Mouse (Mus musculus): Measurements from ENCODE around the gene Mrpl2.

Mrpl2 gene

GRCm38 (mm10) chr17:46661981-46662380 lies 16.0 kb downstream of the Mrpl2 start:
- DNase-seq (ENCODE audit: extremely low spot score, low read depth, low spot score): no peak

GRCm38 (mm10) chr17:46662730-46663129 lies 16.7 kb downstream of the Mrpl2 start:
- no peak for DNase-seq (ENCODE audit: extremely low spot score, low read depth, low spot score)

DNA sequence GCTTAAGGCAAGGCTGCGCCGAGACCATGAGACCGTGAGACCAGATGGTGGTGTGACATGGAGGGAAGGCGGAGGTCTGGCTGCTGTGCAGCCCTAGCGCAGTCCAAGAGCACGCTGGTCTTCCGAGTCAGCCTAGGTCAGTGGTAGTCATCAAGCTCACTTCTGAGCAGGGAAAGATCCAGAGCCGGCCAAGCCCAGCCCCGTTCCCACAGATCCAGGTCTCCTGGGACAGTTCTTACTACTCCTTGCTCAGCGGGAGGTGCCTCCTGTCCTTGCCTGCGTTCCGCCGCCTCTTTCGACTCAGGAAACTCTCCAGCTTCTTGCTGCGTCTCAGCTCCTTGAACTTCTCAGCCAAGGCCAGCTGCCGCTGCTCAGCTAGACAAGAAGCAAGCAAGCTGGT lies 21.7 kb downstream of the Mrpl2 start:
- no peak for DNase-seq (ENCODE audit: extremely low spot score, low read depth, low spot score)

GRCm38 (mm10) chr17:46669911-46670310 lies 23.9 kb downstream of the Mrpl2 start:
- no peak for DNase-seq (ENCODE audit: extremely low spot score, low read depth, low spot score)

- DNase-seq (ENCODE audit: extremely low spot score, low read depth, low spot score): peak; percentile 64
Measured at GRCm38 (mm10) chr17:46673850-46674529, 28.0 kb downstream of the Mrpl2 start, which contains the start of gene Rrp36. TSS of gene Rrp36 (minus strand) at chr17:46674352.

- no peak for DNase-seq (ENCODE audit: extremely low spot score, low read depth, low spot score)
Measured at GRCm38 (mm10) chr17:46674530-46675283, 28.7 kb downstream of the Mrpl2 start.

DNA sequence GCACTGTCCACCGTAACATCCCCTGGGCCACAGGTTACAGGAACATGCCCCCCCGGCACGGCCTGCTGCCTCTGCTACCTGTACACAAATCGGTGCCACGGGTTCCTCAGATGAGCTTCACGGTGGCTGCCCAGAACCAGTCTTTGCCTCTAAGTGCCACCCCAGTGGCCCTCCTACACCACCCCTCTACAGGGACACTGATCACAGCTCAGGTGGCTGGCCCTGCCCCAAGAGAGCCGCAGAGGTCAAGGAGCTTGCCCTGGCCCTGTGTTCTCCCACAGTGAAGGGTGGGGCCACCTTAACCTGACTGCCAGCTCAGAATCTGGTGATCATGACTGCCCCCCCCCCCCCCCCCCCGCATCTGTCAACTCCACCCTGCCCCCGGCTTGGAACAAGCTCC lies 32.4 kb downstream of the Mrpl2 start, which contains the start of gene Mea1:
Gene Mea1 (plus strand): TSS at position 378 of the 400 bp plus-strand sequence.
- DNase-seq (ENCODE audit: extremely low spot score, low read depth, low spot score): no peak

- no peak for DNase-seq (ENCODE audit: extremely low spot score, low read depth, low spot score)
Measured at GRCm38 (mm10) chr17:46678911-46679310, 32.9 kb downstream of the Mrpl2 start.

- DNase-seq (ENCODE audit: extremely low spot score, low read depth, low spot score): no peak
Measured at GRCm38 (mm10) chr17:46679843-46680759, 34.1 kb downstream of the Mrpl2 start.

DNA sequence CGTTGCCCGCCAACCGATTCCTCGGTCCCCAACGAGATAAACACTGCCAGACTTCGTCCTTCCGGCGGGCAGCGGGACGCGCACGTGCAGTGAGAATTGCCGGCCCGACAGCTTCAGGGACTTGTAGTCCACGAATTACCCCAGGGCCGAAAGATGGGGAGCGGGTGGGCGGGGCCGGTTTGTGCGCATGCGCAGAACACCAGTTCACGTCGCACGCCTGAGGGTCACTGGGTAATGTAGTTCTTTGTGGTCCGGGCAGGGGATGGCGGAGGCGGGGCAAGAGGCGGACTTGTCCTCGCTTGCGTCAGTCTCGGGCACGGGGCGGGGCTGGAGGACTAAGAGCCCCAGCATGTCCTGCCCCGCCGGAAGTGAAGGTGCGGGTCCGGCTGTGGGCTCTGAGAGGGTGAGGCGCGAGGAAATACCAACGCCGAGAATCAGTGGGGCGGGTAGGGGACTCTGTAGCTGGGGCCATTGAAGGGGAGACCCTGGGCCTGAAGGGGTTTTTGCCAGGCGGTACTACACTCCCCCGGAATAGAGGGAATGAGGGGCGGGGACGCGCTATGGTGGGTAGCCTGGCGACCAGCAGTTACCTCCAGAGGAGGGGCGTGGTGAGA lies 34.8 kb downstream of the Mrpl2 start, which contains the start of gene Klhdc3:
Gene Klhdc3 (minus strand): TSS at position 155 of the 614 bp plus-strand sequence.
- peak; percentile 83 for DNase-seq (ENCODE audit: extremely low spot score, low read depth, low spot score)

DNA sequence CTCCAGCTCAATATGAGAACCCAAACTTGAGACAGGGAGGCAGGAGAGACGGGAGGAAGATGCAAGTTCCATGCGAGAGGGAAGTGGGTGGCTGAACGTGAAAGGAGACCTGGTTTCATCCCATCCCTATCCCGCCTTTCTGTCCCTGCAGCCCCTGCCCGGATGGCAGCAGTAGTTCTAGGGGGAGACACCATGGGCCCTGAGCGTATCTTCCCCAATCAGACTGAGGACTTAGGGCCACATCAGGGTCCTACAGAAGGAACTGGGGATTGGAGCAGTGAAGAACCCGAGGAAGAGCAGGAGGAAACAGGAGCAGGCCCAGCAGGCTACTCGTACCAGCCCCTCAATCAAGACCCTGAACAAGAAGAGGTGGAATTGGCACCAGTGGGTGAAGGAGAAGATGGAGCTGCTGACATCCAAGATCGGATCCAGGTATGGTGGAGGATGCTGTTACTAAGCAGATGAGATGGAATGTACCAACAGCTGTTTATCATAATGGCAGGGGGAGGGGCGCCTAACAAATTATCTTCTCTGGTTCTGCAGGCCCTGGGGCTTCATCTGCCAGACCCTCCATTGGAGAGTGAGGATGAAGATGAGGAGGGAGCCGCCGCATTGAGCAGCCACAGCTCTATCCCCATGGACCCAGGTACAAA lies 35.6 kb downstream of the Mrpl2 start:
- no peak for DNase-seq (ENCODE audit: extremely low spot score, low read depth, low spot score)

- DNase-seq (ENCODE audit: extremely low spot score, low read depth, low spot score): no peak
Measured at GRCm38 (mm10) chr17:46682654-46683389, 36.8 kb downstream of the Mrpl2 start.

GRCm38 (mm10) chr17:46685913-46686312 lies 39.9 kb downstream of the Mrpl2 start:
- no peak for DNase-seq (ENCODE audit: extremely low spot score, low read depth, low spot score)

DNA sequence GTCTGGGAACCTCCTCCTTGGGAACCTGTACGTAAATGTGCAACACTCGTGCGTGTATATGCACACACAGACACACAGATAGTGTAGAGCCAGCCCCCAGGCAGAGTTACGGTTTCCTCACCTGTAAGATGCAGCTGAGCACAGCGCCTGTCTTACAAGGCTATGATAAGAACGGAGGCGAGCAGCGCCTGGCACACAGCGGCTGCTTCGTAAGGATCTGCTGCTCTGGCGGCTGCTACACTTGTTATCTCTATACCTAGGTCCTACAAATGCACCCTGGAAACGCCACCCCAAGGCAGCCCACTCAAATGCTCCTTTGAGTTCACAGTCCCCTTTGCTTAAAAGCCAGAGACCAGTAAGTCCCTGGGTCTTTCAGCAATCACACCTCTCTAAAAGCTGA lies 44.6 kb downstream of the Mrpl2 start:
- no peak for DNase-seq (ENCODE audit: extremely low spot score, low read depth, low spot score)

GRCm38 (mm10) chr17:46691390-46691789 lies 45.4 kb downstream of the Mrpl2 start:
- DNase-seq (ENCODE audit: extremely low spot score, low read depth, low spot score): no peak

GRCm38 (mm10) chr17:46694517-46695063 lies 48.6 kb downstream of the Mrpl2 start:
- no peak for DNase-seq (ENCODE audit: extremely low spot score, low read depth, low spot score)

- no peak for DNase-seq (ENCODE audit: extremely low spot score, low read depth, low spot score)
Measured at GRCm38 (mm10) chr17:46698515-46698914, 52.5 kb downstream of the Mrpl2 start.

DNA sequence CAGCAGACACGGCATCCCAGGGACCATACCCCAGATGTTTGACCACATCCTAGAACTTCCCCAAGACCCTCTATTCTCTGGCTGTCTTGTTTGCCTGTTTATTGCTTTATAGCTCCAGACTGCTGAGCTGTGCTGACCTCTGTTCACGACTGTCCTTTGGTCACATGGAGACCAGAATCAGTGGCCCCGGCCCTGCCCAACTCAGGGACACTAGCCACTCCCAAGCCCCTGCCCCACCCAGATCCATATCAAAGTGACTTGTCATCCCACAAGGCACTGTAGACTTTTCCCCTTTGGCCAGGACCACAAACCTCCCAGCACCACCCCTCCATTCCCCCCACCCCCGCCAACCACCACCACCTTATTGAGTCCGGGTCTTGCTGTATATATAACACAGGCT lies 53.2 kb downstream of the Mrpl2 start:
- no peak for DNase-seq (ENCODE audit: extremely low spot score, low read depth, low spot score)

Data from hindlimb bud, embryonic 11.5 days (tissue).